8 mouse cellular contexts compared by ENCODE assay signal in genomic region chr3:157924692-157925328, GRCm38 (mm10). TPM values are rescaled to one million over a fixed set of nuclear protein-coding genes. Genes with fewer than 3 reads are reported as not detected.
A peak's percentile ranks its signal among the peaks of the same experiment; 100 is the strongest.
DNase-seq lines count a peak whose midpoint lies in the region; ATAC-seq and TF ChIP-seq lines count a peak whose summit lies in the region.

TSS of gene Cth (minus strand) at chr3:157925077.

- no peaks in the 10 kb centered on the region for H3K27me3 ChIP-seq in E14TG2a.4 (ENCODE audit: insufficient read depth, low read length)
- no peaks in the 10 kb centered on the region for H3K27me3 ChIP-seq in forebrain, embryonic 11.5 days (ENCODE audit: control insufficient read depth, insufficient read depth, low read length)
- H3K27me3 ChIP-seq in heart, embryonic 15.5 days: no peaks in the 10 kb centered on the region
- peaks cover 17% of the 10 kb centered on the region for H3K27me3 ChIP-seq in liver, embryonic 12.5 days (replicated peaks)
- no peaks in the 10 kb centered on the region for H3K27me3 ChIP-seq in stomach, embryonic 15.5 days (replicated peaks)

- no peak within 1 kb of the TSS for H3K27ac ChIP-seq in forebrain, embryonic 11.5 days (ENCODE audit: low read depth, low read length)
- no peak within 1 kb of the TSS for H3K27ac ChIP-seq in heart, embryonic 15.5 days
- H3K27ac ChIP-seq in liver, embryonic 12.5 days: peak within 1 kb of the TSS; percentile 61
- H3K27ac ChIP-seq in stomach, embryonic 15.5 days: no peak within 1 kb of the TSS

- peak within 1 kb of the TSS; percentile 87 for H3K4me2 ChIP-seq in forebrain, embryonic 11.5 days (ENCODE audit: low read depth, low read length, severe bottlenecking)
- peak within 1 kb of the TSS; percentile 99 for H3K4me2 ChIP-seq in heart, embryonic 15.5 days
- H3K4me2 ChIP-seq in liver, embryonic 12.5 days: peak within 1 kb of the TSS; percentile 89
- H3K4me2 ChIP-seq in stomach, embryonic 15.5 days: peak within 1 kb of the TSS; percentile 97

- H3K4me1 ChIP-seq in E14TG2a.4 (replicated peaks; ENCODE audit: low read depth, low read length): peaks cover 76% of the 10 kb centered on the region
- H3K4me1 ChIP-seq in forebrain, embryonic 11.5 days (replicated peaks; ENCODE audit: control insufficient read depth, insufficient read depth, low read length): no peaks in the 10 kb centered on the region
- H3K4me1 ChIP-seq in heart, embryonic 15.5 days (replicated peaks): peaks cover 9% of the 10 kb centered on the region
- H3K4me1 ChIP-seq in liver, embryonic 12.5 days: peaks cover 12% of the 10 kb centered on the region
- H3K4me1 ChIP-seq in stomach, embryonic 15.5 days: no peaks in the 10 kb centered on the region; the same call in 1 of the 2 replicates

- H3K9ac ChIP-seq in forebrain, embryonic 11.5 days (ENCODE audit: low read length): peak within 1 kb of the TSS; percentile 55
- H3K9ac ChIP-seq in heart, embryonic 15.5 days: peak within 1 kb of the TSS; percentile 54
- H3K9ac ChIP-seq in liver, embryonic 12.5 days: peak within 1 kb of the TSS; percentile 63
- 0 out of 2 replicates have a peak within 1 kb of the TSS, but pooled peaks have one; percentile 24 for H3K9ac ChIP-seq in stomach, embryonic 15.5 days

- TF ChIP-seq CTCF in E14TG2a.4 (conservative IDR thresholded peaks at IDR 0.05; ENCODE audit: low read length): no peak

- peak within 1 kb of the TSS; percentile 85 for H3K4me3 ChIP-seq in E14TG2a.4 (replicated peaks; ENCODE audit: low read length)
- H3K4me3 ChIP-seq in forebrain, embryonic 11.5 days (ENCODE audit: low read depth, low read length): peak within 1 kb of the TSS; percentile 46
- H3K4me3 ChIP-seq in heart, embryonic 15.5 days: peak within 1 kb of the TSS; percentile 61
- peak within 1 kb of the TSS; percentile 59 for H3K4me3 ChIP-seq in liver, embryonic 12.5 days
- peak within 1 kb of the TSS; percentile 62 for H3K4me3 ChIP-seq in stomach, embryonic 15.5 days (replicated peaks)

- under 1% methylated on average over 30 of the region's 30 CpGs for WGBS in forebrain, embryonic 11.5 days
- under 1% methylated on average over 30 of the region's 30 CpGs for WGBS in heart, embryonic 15.5 days
- 2% methylated on average over 30 of the region's 30 CpGs for WGBS in liver, embryonic 12.5 days (ENCODE audit: insufficient replicate concordance)
- under 1% methylated on average over 30 of the region's 30 CpGs for WGBS in stomach, embryonic 15.5 days

- H3K9me3 ChIP-seq in E14TG2a.4 (ENCODE audit: low read length): no peaks in the 10 kb centered on the region
- no peaks in the 10 kb centered on the region for H3K9me3 ChIP-seq in forebrain, embryonic 11.5 days (ENCODE audit: control insufficient read depth, low read length)
- no peaks in the 10 kb centered on the region for H3K9me3 ChIP-seq in heart, embryonic 15.5 days (replicated peaks)
- H3K9me3 ChIP-seq in liver, embryonic 12.5 days (replicated peaks): no peaks in the 10 kb centered on the region
- H3K9me3 ChIP-seq in stomach, embryonic 15.5 days: no peaks in the 10 kb centered on the region

- DNase-seq in c-Kit-positive CD71-positive TER-119-positive erythroid progenitor cells, embryonic 14.5 days (ENCODE audit: low spot score): peak; percentile 85
- peak; percentile 95 for DNase-seq in forebrain, embryonic 11.5 days (ENCODE audit: low spot score)
- DNase-seq in kidney, postnatal 14 days: peak; percentile 95
- peak; percentile 87 for DNase-seq in neural tube, embryonic 10.5 days (ENCODE audit: extremely low spot score, low spot score)

- peaks cover 15% of the 10 kb centered on the region for H3K36me3 ChIP-seq in E14TG2a.4 (ENCODE audit: insufficient read depth, low read length)
- H3K36me3 ChIP-seq in forebrain, embryonic 11.5 days (ENCODE audit: control insufficient read depth, insufficient read depth, low read length): no peaks in the 10 kb centered on the region
- no peaks in the 10 kb centered on the region for H3K36me3 ChIP-seq in heart, embryonic 15.5 days
- no peaks in the 10 kb centered on the region for H3K36me3 ChIP-seq in liver, embryonic 12.5 days
- no peaks in the 10 kb centered on the region for H3K36me3 ChIP-seq in stomach, embryonic 15.5 days

- peak; percentile 100 for ATAC-seq in forebrain, embryonic 11.5 days (replicated peaks; ENCODE audit: low FRiP score)
- ATAC-seq in heart, embryonic 15.5 days (replicated peaks; ENCODE audit: insufficient number of reproducible peaks, insufficient read depth, low FRiP score, low read depth): peak; percentile 99
- peak; percentile 99 for ATAC-seq in liver, embryonic 12.5 days
- ATAC-seq in stomach, embryonic 15.5 days (ENCODE audit: insufficient read depth, low FRiP score, low read depth): peak; percentile 99

RNA-seq across cellular contexts. Expression of gene Cth, which starts in this region (rescaled TPM):
- polyA plus RNA-seq in forebrain, embryonic 11.5 days (2014; fragmentation: Nextera tagmentation; extraction: Ambion mirVana): 14.7 and 15.1 TPM in 2 replicates
- polyA plus RNA-seq in heart, embryonic 15.5 days (2015; fragmentation: Nextera tagmentation; extraction: Ambion mirVana): 2.1 and 4.6 TPM in 2 replicates
- 23.5 and 24.9 TPM in 2 replicates for polyA plus RNA-seq in liver, embryonic 12.5 days (2016; fragmentation: Nextera tagmentation; extraction: Ambion mirVana)
- 26.6 and 29.3 TPM in 2 replicates for polyA plus RNA-seq in stomach, embryonic 15.5 days (2015; fragmentation: Nextera tagmentation; extraction: Ambion mirVana)
